Mouse (Mus musculus) c-Kit-positive CD71-positive TER-119-positive erythroid progenitor cells, embryonic 14.5 days (primary cell): ENCODE results near the gene Cast.

Source experiments
- DNase-seq: peaks from one replicate; pipeline ENCODE4 v3.0.0-alpha.2; 2013; ENCODE audit warnings: low spot score

Gene Cast

GRCm38 (mm10) chr13:74808152-74808929, at the start of gene Cast:
TSS of gene Cast (minus strand) at chr13:74808810.
- DNase-seq, result peak; percentile 34

DNA sequence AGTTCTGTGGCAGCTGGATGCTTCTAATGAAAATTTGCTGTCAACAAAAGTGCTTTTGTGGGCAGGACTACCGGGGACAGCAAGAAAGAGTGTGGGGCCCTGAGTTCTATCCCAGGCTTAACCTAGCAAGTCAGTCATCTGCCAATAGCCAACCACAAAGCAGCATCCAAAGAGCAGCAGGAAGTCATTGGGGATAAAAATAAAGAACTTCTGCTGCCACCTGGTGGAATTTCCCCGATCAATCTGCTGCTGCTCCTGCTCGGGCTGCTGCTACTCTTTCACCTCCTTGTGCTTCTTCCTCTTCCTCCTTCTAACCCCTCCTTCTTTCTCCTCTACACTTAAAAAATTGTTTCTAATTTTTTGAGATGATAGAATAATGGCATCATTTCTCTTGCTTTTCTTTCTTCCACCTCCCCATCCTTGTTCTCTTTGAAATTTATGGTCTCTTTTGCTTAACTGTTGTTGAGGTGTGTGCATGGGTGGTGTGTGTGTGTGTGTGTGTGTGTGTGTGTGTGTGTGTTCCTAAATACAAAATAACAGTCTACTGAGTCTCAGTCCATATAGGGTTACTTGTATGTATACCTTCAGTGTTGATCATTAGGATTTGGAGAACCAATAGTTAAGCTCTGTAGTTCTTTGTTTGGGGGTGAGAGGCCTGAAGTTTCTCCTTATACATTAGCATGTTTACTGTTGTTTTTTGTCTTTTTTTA, 45.9 kb upstream of the Cast start:
- DNase-seq, result peak; percentile 60

- DNase-seq, result no peak
Observed at GRCm38 (mm10) chr13:74850823-74851222, 42.2 kb upstream of the Cast start.

DNA sequence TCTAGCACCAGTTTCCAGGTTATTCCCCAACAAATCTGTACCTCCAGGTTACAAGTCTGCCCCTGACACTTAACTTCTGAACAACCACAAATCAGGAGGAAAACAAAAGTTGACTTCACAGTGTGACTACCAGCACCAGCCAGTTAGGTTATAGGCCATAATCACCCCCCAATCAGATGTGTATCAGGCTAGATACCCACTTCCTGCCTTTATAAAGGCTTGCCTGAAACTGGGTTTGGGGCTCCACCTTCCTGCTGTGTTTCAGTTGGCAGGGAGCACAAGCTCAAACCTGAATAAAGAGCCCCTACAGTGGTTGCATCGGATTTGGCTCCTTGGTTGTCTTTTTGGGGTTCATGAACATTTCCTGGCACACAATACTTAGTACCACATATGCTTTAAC, 37.3 kb upstream of the Cast start:
- no peak for DNase-seq

DNA sequence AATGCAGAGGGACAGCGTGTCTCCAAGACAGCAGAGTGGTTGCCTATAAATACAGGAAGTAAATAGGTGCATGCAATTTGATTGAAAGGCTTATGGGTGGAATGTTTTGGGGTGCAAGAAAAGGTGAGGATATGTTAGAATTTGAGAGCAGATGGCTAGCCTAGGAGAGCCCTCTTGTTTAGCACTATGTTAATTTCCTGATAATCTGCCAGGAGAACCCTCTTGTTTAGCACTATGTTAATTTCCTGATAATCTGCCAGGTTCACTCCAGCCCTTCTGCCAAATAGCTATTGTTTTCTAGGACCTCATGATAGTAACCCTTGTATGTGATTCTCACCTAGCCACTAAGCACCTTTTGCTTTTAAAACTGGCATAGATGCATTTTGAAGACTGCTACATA, 25.9 kb upstream of the Cast start:
- no peak for DNase-seq

- no peak for DNase-seq
Observed at GRCm38 (mm10) chr13:74822095-74822494, 13.5 kb upstream of the Cast start.

DNA sequence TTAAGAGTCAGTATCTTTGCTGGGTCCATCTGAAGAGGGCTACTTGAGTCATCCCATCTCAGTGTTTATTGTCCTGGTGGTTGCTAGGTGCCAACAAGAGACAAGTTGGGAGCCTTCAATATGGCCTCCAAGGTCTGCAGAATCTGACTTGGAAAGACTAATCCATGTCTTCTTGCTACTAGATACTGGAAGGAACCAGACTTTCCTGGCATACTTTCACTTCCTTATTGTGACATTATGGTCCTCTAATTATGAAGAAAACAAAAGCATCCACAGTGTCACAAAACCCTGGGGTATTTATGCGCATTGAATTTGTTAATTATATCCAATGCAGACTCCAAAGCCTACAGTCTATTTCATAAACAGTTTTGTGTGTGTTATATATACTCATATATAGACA, 7.1 kb upstream of the Cast start:
- no peak for DNase-seq

- DNase-seq, result peak; percentile 73
Observed at GRCm38 (mm10) chr13:74807446-74808151, 1.0 kb downstream of the Cast start.

GRCm38 (mm10) chr13:74806934-74807333, 1.7 kb downstream of the Cast start:
- DNase-seq, result no peak

- no peak for DNase-seq
Observed at GRCm38 (mm10) chr13:74794435-74794834, 14.2 kb downstream of the Cast start.

- no peak for DNase-seq
Observed at GRCm38 (mm10) chr13:74787681-74788080, 20.9 kb downstream of the Cast start.

DNA sequence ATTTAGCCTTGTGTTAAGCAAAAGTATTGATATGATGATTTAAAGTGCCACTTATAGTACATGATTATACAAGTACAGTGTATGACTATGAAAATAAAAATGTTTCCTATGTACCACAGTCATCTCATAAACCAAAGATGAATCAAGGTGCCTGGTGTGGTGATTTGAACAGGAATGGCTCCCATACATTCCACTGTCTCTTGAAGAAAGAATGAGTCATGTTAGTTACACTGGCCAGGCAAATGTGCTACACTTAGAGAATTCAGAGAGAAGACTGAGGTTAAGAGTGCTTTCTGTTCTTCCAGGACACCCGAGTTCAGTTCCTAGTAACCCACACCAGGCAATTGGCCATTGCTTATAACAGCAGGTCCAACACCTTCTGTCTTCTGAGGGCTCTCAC, 36.5 kb downstream of the Cast start:
- DNase-seq, result no peak

- peak; percentile 94 for DNase-seq
Observed at GRCm38 (mm10) chr13:74770480-74770879, 38.1 kb downstream of the Cast start.

DNA sequence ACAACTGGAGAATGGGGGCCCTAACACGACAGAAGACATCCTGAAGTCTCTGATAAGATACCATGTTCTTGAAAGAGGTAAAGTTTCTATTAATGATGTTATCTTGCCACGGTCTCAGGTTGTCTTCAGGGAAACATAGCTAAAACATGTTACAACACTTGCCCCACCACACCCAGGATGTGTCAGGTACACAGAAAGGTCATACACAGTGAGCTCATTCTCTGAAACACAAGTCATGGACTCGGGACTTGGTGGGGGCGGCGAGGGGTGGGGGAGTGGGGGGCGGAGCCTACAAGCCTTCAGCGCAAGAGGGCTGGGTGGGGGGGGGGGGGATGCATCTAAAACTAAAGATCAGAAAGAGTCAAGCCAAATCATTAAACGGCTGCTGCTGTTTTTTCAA, 38.7 kb downstream of the Cast start:
- DNase-seq, result peak; percentile 55

DNA sequence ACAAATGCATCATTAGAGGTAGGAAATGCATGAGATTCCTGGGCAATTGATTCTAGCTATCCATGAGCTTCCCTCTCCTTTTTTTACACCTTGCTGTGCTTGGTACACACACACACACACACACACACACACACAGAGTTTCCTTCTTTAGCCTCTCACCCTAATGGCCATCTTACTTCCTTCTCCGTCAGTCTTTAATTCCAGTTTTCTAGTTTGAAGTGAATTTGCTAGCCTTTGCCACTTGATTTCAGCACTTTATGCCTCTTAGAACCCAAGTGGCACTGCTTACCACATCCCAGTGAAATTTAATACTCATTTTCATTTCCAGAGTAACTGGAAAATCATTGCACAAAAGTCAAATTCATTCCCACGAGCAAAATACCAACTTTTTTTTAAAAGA, 41.4 kb downstream of the Cast start:
- DNase-seq, result no peak

GRCm38 (mm10) chr13:74762741-74763140, 45.9 kb downstream of the Cast start:
- DNase-seq, result no peak

DNA sequence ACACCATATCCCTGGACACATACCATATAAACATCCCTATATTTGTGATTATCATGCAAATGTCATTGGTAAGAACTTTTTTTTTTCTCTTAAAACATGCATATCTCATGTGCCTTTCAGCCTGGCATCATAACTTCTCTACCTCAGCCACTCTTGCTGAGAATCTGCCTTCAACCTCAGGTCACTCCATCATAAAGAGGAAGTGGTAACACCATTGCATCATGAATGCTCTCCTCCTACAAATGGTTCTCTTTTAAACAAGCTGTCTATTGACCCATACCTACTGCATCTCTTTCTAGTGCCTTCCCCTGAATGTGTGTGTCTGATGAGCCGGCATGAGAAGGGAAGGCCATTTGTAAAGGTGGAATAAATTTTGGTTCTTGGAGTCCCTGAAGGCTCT, 49.5 kb downstream of the Cast start:
- DNase-seq, result no peak

GRCm38 (mm10) chr13:74743219-74743618, 65.4 kb downstream of the Cast start:
- no peak for DNase-seq

GRCm38 (mm10) chr13:74736396-74736795, 72.2 kb downstream of the Cast start:
- peak; percentile 31 for DNase-seq

DNA sequence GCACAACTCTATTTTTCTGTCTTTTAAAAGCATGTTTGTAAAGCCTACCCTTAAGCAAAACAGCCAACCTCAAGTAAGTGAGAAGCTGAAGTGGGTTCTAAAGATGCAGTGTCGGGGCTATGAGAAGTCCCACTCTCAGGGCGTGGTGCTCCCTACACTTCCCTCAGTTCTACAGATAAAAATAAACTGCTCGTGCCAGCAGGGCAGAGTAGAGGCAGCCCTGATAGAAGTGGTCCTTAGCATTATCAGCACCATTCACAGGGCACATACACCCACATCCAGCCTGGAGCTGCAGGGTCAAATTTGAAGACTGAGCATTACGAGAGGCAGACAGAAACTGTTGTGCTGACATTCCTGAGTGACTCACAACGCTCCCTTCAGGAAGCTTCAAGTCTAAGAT, 72.8 kb downstream of the Cast start:
- peak; percentile 79 for DNase-seq

DNA sequence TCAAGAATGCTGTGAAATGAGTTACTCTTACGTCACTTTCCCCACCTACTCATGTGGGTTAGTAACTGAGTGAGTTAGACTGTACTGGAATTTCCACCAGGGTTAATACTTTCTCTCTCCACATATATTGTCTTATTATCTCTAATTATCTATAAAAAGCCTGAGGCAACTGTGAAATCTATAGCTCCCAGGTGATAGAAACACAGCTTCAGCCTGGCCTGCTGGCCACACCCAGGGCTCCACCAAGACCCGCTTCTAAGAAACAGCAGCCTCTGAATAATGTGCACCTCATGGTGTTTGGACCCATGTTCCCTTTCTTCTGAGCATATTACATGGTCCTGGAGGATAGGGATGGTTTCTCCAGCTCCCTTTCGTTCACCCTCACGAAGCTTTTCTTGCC, 74.9 kb downstream of the Cast start:
- DNase-seq, result peak; percentile 67

DNA sequence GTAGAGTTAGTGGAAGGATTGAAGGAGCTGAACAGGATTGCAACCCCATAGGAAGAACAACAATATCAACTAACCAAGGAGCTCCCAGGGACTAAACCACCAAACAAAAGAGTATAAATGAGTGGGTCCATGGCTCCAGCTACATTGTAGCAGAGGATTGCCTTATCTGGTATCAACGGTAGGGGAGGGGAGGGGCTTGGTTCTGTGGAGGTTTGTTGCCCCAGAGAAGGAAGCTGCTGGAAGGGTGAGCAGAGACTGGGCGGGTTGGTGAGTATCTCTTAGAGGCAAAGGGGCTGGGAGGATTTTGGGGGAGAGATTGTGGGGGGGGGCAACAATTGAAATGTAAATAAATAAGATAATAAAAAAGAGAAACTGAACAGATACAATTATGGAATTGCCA, 89.6 kb downstream of the Cast start:
- no peak for DNase-seq

DNA sequence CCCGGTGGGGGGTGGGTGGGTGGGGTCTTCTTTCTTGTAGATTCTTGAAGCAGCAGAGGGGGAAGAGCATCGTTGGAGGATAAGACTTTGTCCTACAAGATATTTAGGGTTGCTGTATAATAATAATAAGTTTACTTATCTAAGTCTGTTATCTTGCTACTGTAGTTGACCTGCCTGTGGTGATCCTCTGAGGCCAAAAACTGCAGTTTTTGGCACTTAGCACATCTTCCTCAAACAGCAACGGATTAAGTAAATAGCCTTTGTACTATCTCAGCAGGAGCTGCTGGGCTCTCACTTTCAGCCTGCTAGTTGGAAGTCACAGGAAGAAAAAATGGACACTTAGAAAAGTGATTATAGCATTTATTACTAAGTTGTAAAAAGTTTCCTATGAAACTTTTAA, 112.4 kb downstream of the Cast start:
- DNase-seq, result no peak
